Mouse (Mus musculus) MEL (cell line): ENCODE measurements around the gene Kif23. TPM values are rescaled to one million over a fixed set of nuclear protein-coding genes. Genes with fewer than 3 reads are reported as not detected.

Experiments
- DNase-seq: peaks from one replicate; pipeline ENCODE4 v3.0.0; 2011; ENCODE audit warnings: low read depth, low spot score
- H3K27ac ChIP-seq: 2 replicates; pipeline ENCODE4 v1.5.1; 2012; ENCODE audit warnings: low read depth, mild to moderate bottlenecking, control low read depth, low read length, moderate library complexity; ENCODE audit not compliant: control insufficient read depth
- H3K27me3 ChIP-seq, 2 experiments: fragments of 150-350 bp in 1 of 2; sonication (generic) in 1 of 2; 2 replicates each; pipeline ENCODE4 v1.6.1; 2012; ENCODE audit warnings: low read length in 2 of 2, mild to moderate bottlenecking in 2 of 2, improper control_type of control experiment in 1 of 2, moderate library complexity in 1 of 2; ENCODE audit not compliant: insufficient read depth in 2 of 2, control insufficient read depth in 1 of 2
- H3K36me3 ChIP-seq, 2 experiments: 2 replicates each; pipeline ENCODE4 v1.6.1; 2012 to 2014; ENCODE audit warnings: low read length in 2 of 2, improper control_type of control experiment in 1 of 2, inconsistent platforms in 1 of 2, mild to moderate bottlenecking in 1 of 2; ENCODE audit not compliant: insufficient read depth in 2 of 2, control insufficient read depth in 1 of 2
- H3K4me1 ChIP-seq, 2 experiments: fragments of 150-350 bp in 1 of 2; sonication (generic) in 1 of 2; 2 replicates each; pipeline ENCODE4 v1.6.1; 2012; ENCODE audit warnings: low read length in 2 of 2, improper control_type of control experiment in 1 of 2, mild to moderate bottlenecking in 1 of 2; ENCODE audit not compliant: insufficient read depth in 2 of 2, control insufficient read depth in 1 of 2
- H3K4me3 ChIP-seq, 2 experiments: fragments of 150-350 bp in 1 of 2; sonication (generic) in 1 of 2; 2 replicates each; pipeline ENCODE4 v1.5.1; 2012; ENCODE audit warnings: low read depth in 2 of 2, low read length in 2 of 2, mild to moderate bottlenecking in 2 of 2, moderate library complexity in 2 of 2, control low read depth in 1 of 2, improper control_type of control experiment in 1 of 2; ENCODE audit not compliant: control insufficient read depth in 1 of 2, insufficient read depth in 1 of 2
- H3K79me2 ChIP-seq: 2 replicates; pipeline ENCODE4 v1.6.1; 2012; ENCODE audit warnings: mild to moderate bottlenecking, low read length, moderate library complexity; ENCODE audit not compliant: control insufficient read depth, poor library complexity, insufficient read depth
- H3K9ac ChIP-seq: 2 replicates; pipeline ENCODE4 v1.6.1; 2012; ENCODE audit warnings: low read depth, mild to moderate bottlenecking, control low read depth, low read length, moderate library complexity; ENCODE audit not compliant: control insufficient read depth, poor library complexity, severe bottlenecking
- H3K9me3 ChIP-seq: fragments of 150-350 bp; sonication (generic); replicated peaks from 2 replicates; pipeline ENCODE4 v1.6.1; 2012; ENCODE audit warnings: mild to moderate bottlenecking, low read length, improper control_type of control experiment, moderate library complexity; ENCODE audit not compliant: insufficient read depth
- BHLHE40 ChIP-seq: IDR thresholded peaks from 2 replicates; pipeline ENCODE4 v1.6.1; 2012; ENCODE audit warnings: low read depth, mild to moderate bottlenecking, inconsistent platforms, low read length, improper control_type of control experiment, borderline replicate concordance
- CTCF ChIP-seq, 3 experiments: IDR thresholded peaks in 2 of 3; conservative IDR thresholded peaks in 1 of 3; 2 replicates each; pipeline ENCODE4 v1.5.1; 2011 to 2012; ENCODE audit warnings: low read length in 3 of 3, low read depth in 2 of 3, mild to moderate bottlenecking in 2 of 3, improper control_type of control experiment in 1 of 3, inconsistent platforms in 1 of 3, mixed read lengths in 1 of 3, moderate library complexity in 1 of 3; ENCODE audit not compliant: control insufficient read depth in 1 of 3, insufficient read depth in 1 of 3, poor library complexity in 1 of 3, severe bottlenecking in 1 of 3
- ELF1 ChIP-seq: IDR thresholded peaks from 2 replicates; pipeline ENCODE4 v1.6.1; 2014; ENCODE audit warnings: low read depth, mild to moderate bottlenecking, inconsistent platforms, low read length, improper control_type of control experiment, moderate library complexity
- EP300 ChIP-seq, 2 experiments: IDR thresholded peaks; 2 replicates each; pipeline ENCODE4 v1.6.1; 2011; ENCODE audit warnings: improper control_type of control experiment in 2 of 2, low read length in 2 of 2, low read depth in 1 of 2, mild to moderate bottlenecking in 1 of 2
- ETS1 ChIP-seq: IDR thresholded peaks from 2 replicates; pipeline ENCODE4 v1.6.1; 2012; ENCODE audit warnings: low read depth, mild to moderate bottlenecking, inconsistent platforms, low read length, improper control_type of control experiment, moderate library complexity
- GATA1 ChIP-seq: IDR thresholded peaks from 2 replicates; pipeline ENCODE4 v1.6.1; 2011; ENCODE audit warnings: low read depth, low read length, improper control_type of control experiment
- HCFC1 ChIP-seq: IDR thresholded peaks from 2 replicates; pipeline ENCODE4 v1.6.1; 2012; ENCODE audit warnings: low read depth, mild to moderate bottlenecking, inconsistent platforms, low read length, improper control_type of control experiment, moderate library complexity
- MAFK ChIP-seq: IDR thresholded peaks from 2 replicates; pipeline ENCODE4 v1.6.1; 2011; ENCODE audit warnings: low read depth, mild to moderate bottlenecking, low read length, improper control_type of control experiment, borderline replicate concordance
- MAX ChIP-seq: IDR thresholded peaks from 2 replicates; pipeline ENCODE4 v1.6.1; 2011; ENCODE audit warnings: low read length, improper control_type of control experiment
- MEF2A ChIP-seq: IDR thresholded peaks from 2 replicates; pipeline ENCODE4 v1.6.1; 2014; ENCODE audit warnings: low read depth, mild to moderate bottlenecking, inconsistent platforms, low read length, improper control_type of control experiment; ENCODE audit not compliant: poor library complexity, insufficient replicate concordance, severe bottlenecking; ENCODE audit errors: extremely low read depth
- MXI1 ChIP-seq: IDR thresholded peaks from 2 replicates; pipeline ENCODE4 v1.6.1; 2011; ENCODE audit warnings: mild to moderate bottlenecking, low read depth, low read length, improper control_type of control experiment
- MYC ChIP-seq: IDR thresholded peaks from 2 replicates; pipeline ENCODE4 v1.6.1; 2011; ENCODE audit warnings: low read depth, mild to moderate bottlenecking, low read length, improper control_type of control experiment, moderate library complexity
- RCOR1 ChIP-seq: IDR thresholded peaks from 2 replicates; pipeline ENCODE4 v1.6.1; 2012; ENCODE audit warnings: low read depth, mild to moderate bottlenecking, inconsistent platforms, low read length, improper control_type of control experiment
- SIN3A ChIP-seq: IDR thresholded peaks from 2 replicates; pipeline ENCODE4 v1.6.1; 2012; ENCODE audit warnings: low read length, improper control_type of control experiment, inconsistent platforms
- TBP ChIP-seq: IDR thresholded peaks from 2 replicates; pipeline ENCODE4 v1.8.0; 2011; ENCODE audit warnings: low read depth, low read length, improper control_type of control experiment
- TCF12 ChIP-seq: IDR thresholded peaks from 2 replicates; pipeline ENCODE4 v1.6.1; 2014; ENCODE audit warnings: low read depth, mild to moderate bottlenecking, inconsistent platforms, low read length, improper control_type of control experiment, moderate library complexity
- ZNF384 ChIP-seq: IDR thresholded peaks from 2 replicates; pipeline ENCODE4 v1.6.1; 2012; ENCODE audit warnings: low read depth, mild to moderate bottlenecking, inconsistent platforms, low read length, improper control_type of control experiment
- polyA plus RNA-seq, 2 experiments: library from polyadenylated mRNA; stranded (reverse) in 1 of 2; unstranded in 1 of 2; fragments of >175 nt in 1 of 2; fragments of >200 nt in 1 of 2; gene quantifications; 2 replicates each; pipeline versions ENCODE4 v1.2.1 to v1.2.4; 2012; ENCODE audit warnings: low replicate concordance in 2 of 2, low read depth in 1 of 2; ENCODE audit not compliant: insufficient read length in 2 of 2, insufficient read depth in 1 of 2, missing spikeins in 1 of 2
- total RNA-seq: library from RNA; depleted of rRNA; stranded (reverse); fragments of 300-350 nt; gene quantifications from 2 replicates; pipeline ENCODE4 v1.2.3, GENCODE M21; 2012

Kif23 gene
- total and polyA plus RNA-seq, 3 experiments, result 37.5 to 100 TPM; not detected in 1

- Histone ChIP-seq H3K4me3 (no peak overlapping the region), H3K79me2 (no peaks in the 10 kb centered on the region), H3K36me3 (peaks cover 34 to 39% of the 10 kb centered on the region in 2 experiments), H3K9me3 (no peaks in the 10 kb centered on the region), H3K27me3 (no peaks in the 10 kb centered on the region), H3K9ac (no peak overlapping the region), H3K4me1 (peaks cover 14 to 21% of the 10 kb centered on the region in 2 experiments), H3K27ac (peak overlapping the region; percentile 90; the same call in 1 of the 2 replicates)
- 0 out of 6 replicates have a peak, but pooled peaks of 1 of the 3 experiments have one; percentile 2 for TF ChIP-seq CTCF (IDR thresholded peaks at IDR 0.05 in 2 of 3, conservative IDR thresholded peaks at IDR 0.05 in 1 of 3; ENCODE audit: control insufficient read depth in 1 of 3, insufficient read depth in 1 of 3, low read depth in 2 of 3, low read length in 3 of 3, poor library complexity in 1 of 3, severe bottlenecking in 1 of 3)
- TF ChIP-seq SIN3A, result no peak
- TF ChIP-seq ETS1, result no peak
- no peak for TF ChIP-seq MAX
- TF ChIP-seq ZNF384, result peak; percentile 77
- DNase-seq, result no peak
Observed at GRCm38 (mm10) chr9:61933333-61933732, 13.2 kb downstream of the Kif23 start.

GRCm38 (mm10) chr9:61932009-61932408 lies 14.6 kb downstream of the Kif23 start:
- Histone ChIP-seq H3K27ac (peak overlapping the region; percentile 90), H3K79me2 (no peaks in the 10 kb centered on the region), H3K27me3 (no peaks in the 10 kb centered on the region), H3K4me1 (peaks cover 14 to 21% of the 10 kb centered on the region in 2 experiments), H3K36me3 (peaks cover 23 to 39% of the 10 kb centered on the region in 2 experiments), H3K9me3 (no peaks in the 10 kb centered on the region), H3K4me3 (no peak overlapping the region), H3K9ac (peak overlapping the region; percentile 34; the same call in 1 of the 2 replicates)
- peak; percentile 80 for DNase-seq
- TF ChIP-seq MAFK (peak; percentile 79; the same call in 1 of the 2 replicates), TCF12 (peak; percentile 65; the same call in 1 of the 2 replicates), ELF1 (no peak), GATA1 (peak; percentile 95), RCOR1 (peak; percentile 96), ETS1 (peak; percentile 84), MEF2A (no peak), BHLHE40 (peak; percentile 24; the same call in 1 of the 2 replicates), TBP (peak; percentile 96), EP300 (IDR thresholded peaks at IDR 0.05; ENCODE audit: low read depth in 1 of 2, low read length in 2 of 2) (peak; percentile 79 to 82), SIN3A (peak; percentile 70), HCFC1 (no peak), MXI1 (peak; percentile 60; the same call in 1 of the 2 replicates), MYC (0 out of 2 replicates have a peak, but pooled peaks have one; percentile 29)
